Comparison of ENCODE assay signal across 9 mouse cellular contexts in genomic region chr13:32900639-32901038, GRCm38 (mm10). TPM values are rescaled to one million over a fixed set of nuclear protein-coding genes. Genes with fewer than 3 reads are reported as not detected.
DNase-seq lines count a peak whose midpoint lies in the region; ATAC-seq lines count a peak whose summit lies in the region.
"Had no signal": no experiment of that assay in that cellular context is flagged by ENCODE, and none has a peak within 500 bp of the region (broad histone marks: within the 10 kb centered on the region; RNA-seq: fewer than 3 reads in every experiment).

No protein-coding gene starts in this region.

- H3K27me3 ChIP-seq in forebrain, embryonic 11.5 days (ENCODE audit: control insufficient read depth, insufficient read depth, low read length): no peaks in the 10 kb centered on the region
- no peaks in the 10 kb centered on the region for H3K27me3 ChIP-seq in forebrain, embryonic 15.5 days
- no peaks in the 10 kb centered on the region for H3K27me3 ChIP-seq in neural tube, embryonic 15.5 days (replicated peaks)
- H3K27me3 ChIP-seq in intestine, embryonic 16.5 days (replicated peaks; ENCODE audit: control insufficient read depth, insufficient read depth, low read length): no peaks in the 10 kb centered on the region
- H3K27me3 ChIP-seq: stomach, embryonic 15.5 days had no signal

- no peak overlapping the region for H3K27ac ChIP-seq in forebrain, embryonic 11.5 days (ENCODE audit: low read depth, low read length)
- H3K27ac ChIP-seq in forebrain, embryonic 15.5 days (replicated peaks): no peak overlapping the region
- H3K27ac ChIP-seq in neural tube, embryonic 15.5 days (replicated peaks): no peak overlapping the region
- no peak overlapping the region for H3K27ac ChIP-seq in intestine, embryonic 16.5 days (ENCODE audit: low read length)
- H3K27ac ChIP-seq: stomach, embryonic 15.5 days had no signal

- H3K9me3 ChIP-seq in forebrain, embryonic 11.5 days (ENCODE audit: control insufficient read depth, low read length): no peaks in the 10 kb centered on the region
- H3K9me3 ChIP-seq in forebrain, embryonic 15.5 days: no peaks in the 10 kb centered on the region
- H3K9me3 ChIP-seq in neural tube, embryonic 15.5 days (replicated peaks): no peaks in the 10 kb centered on the region
- H3K9me3 ChIP-seq in intestine, embryonic 16.5 days (ENCODE audit: control insufficient read depth, low read length): no peaks in the 10 kb centered on the region
- H3K9me3 ChIP-seq: stomach, embryonic 15.5 days had no signal

- no peak overlapping the region for H3K9ac ChIP-seq in forebrain, embryonic 11.5 days (ENCODE audit: low read length)
- no peak overlapping the region for H3K9ac ChIP-seq in forebrain, embryonic 15.5 days (replicated peaks)
- H3K9ac ChIP-seq in neural tube, embryonic 15.5 days (replicated peaks): no peak overlapping the region
- no peak overlapping the region for H3K9ac ChIP-seq in intestine, embryonic 16.5 days (ENCODE audit: low read depth, low read length)
- H3K9ac ChIP-seq: stomach, embryonic 15.5 days had no signal

- H3K4me3 ChIP-seq in forebrain, embryonic 11.5 days (ENCODE audit: low read depth, low read length): no peak overlapping the region
- no peak overlapping the region for H3K4me3 ChIP-seq in forebrain, embryonic 15.5 days
- no peak overlapping the region for H3K4me3 ChIP-seq in neural tube, embryonic 15.5 days (replicated peaks)
- no peak overlapping the region for H3K4me3 ChIP-seq in intestine, embryonic 16.5 days (ENCODE audit: low read length)
- H3K4me3 ChIP-seq: stomach, embryonic 15.5 days had no signal

- ATAC-seq in forebrain, embryonic 11.5 days (replicated peaks; ENCODE audit: low FRiP score): 0 out of 2 replicates have a peak, but pooled peaks have one; percentile 37
- no peak for ATAC-seq in forebrain, embryonic 15.5 days (replicated peaks)
- ATAC-seq in neural tube, embryonic 15.5 days (ENCODE audit: low FRiP score): no peak
- ATAC-seq in intestine, embryonic 16.5 days: 0 out of 2 replicates have a peak, but pooled peaks have one; percentile 55

- WGBS in forebrain, embryonic 11.5 days: 18% methylated on average over 2 of the region's 2 CpGs
- WGBS in forebrain, embryonic 15.5 days: 18% methylated on average over 2 of the region's 2 CpGs
- WGBS in neural tube, embryonic 15.5 days: 29% methylated on average over 2 of the region's 2 CpGs
- WGBS in intestine, embryonic 16.5 days: 14% methylated on average over 2 of the region's 2 CpGs

- no peaks in the 10 kb centered on the region for H3K4me1 ChIP-seq in forebrain, embryonic 11.5 days (replicated peaks; ENCODE audit: control insufficient read depth, insufficient read depth, low read length)
- no peaks in the 10 kb centered on the region for H3K4me1 ChIP-seq in forebrain, embryonic 15.5 days
- H3K4me1 ChIP-seq in neural tube, embryonic 15.5 days: peaks cover 7% of the 10 kb centered on the region; the same call in 1 of the 2 replicates
- no peaks in the 10 kb centered on the region for H3K4me1 ChIP-seq in intestine, embryonic 16.5 days (ENCODE audit: control insufficient read depth, insufficient read depth, low read length)
- H3K4me1 ChIP-seq: stomach, embryonic 15.5 days had no signal

- H3K36me3 ChIP-seq in forebrain, embryonic 11.5 days (ENCODE audit: control insufficient read depth, insufficient read depth, low read length): no peaks in the 10 kb centered on the region
- H3K36me3 ChIP-seq in forebrain, embryonic 15.5 days: no peaks in the 10 kb centered on the region
- no peaks in the 10 kb centered on the region for H3K36me3 ChIP-seq in neural tube, embryonic 15.5 days
- no peaks in the 10 kb centered on the region for H3K36me3 ChIP-seq in intestine, embryonic 16.5 days (ENCODE audit: control insufficient read depth, insufficient read depth, low read length)
- H3K36me3 ChIP-seq: stomach, embryonic 15.5 days had no signal

- DNase-seq in forebrain, embryonic 11.5 days (ENCODE audit: low spot score): no peak
- peak; percentile 39 for DNase-seq in neural tube, embryonic 10.5 days (ENCODE audit: extremely low spot score, low spot score)
- peak; percentile 75 to 77 for DNase-seq in cerebellum, postnatal 10 days
- DNase-seq in lung, postnatal 14 days: peak; percentile 71
- peak; percentile 42 for DNase-seq in thymus, postnatal 25 days

- H3K4me2 ChIP-seq in forebrain, embryonic 11.5 days (ENCODE audit: low read depth, low read length, severe bottlenecking): no peak overlapping the region
- no peak overlapping the region for H3K4me2 ChIP-seq in forebrain, embryonic 15.5 days (replicated peaks)
- no peak overlapping the region for H3K4me2 ChIP-seq in neural tube, embryonic 15.5 days
- no peak overlapping the region for H3K4me2 ChIP-seq in intestine, embryonic 16.5 days (ENCODE audit: low read depth, low read length)
- H3K4me2 ChIP-seq: stomach, embryonic 15.5 days had no signal

RNA-seq across cellular contexts. Expression of gene Serpinb1c, which starts 2.6 kb away (rescaled TPM):
- not detected in 2 replicates for polyA plus RNA-seq in forebrain, embryonic 11.5 days (2014; fragmentation: Nextera tagmentation; extraction: Ambion mirVana)
- not detected in 2 replicates for polyA plus RNA-seq in forebrain, embryonic 15.5 days (2015; fragmentation: Nextera tagmentation; extraction: Ambion mirVana)
- polyA plus RNA-seq in neural tube, embryonic 15.5 days (2015; fragmentation: Nextera tagmentation; extraction: Ambion mirVana): 0.20 TPM in 1 of 2 replicates, not detected in the other
- 0.09 TPM in 1 of 2 replicates, not detected in the other for polyA plus RNA-seq in intestine, embryonic 16.5 days (2015; fragmentation: Nextera tagmentation; extraction: Ambion mirVana)
- polyA plus RNA-seq: stomach, embryonic 15.5 days had no signal

RNA-seq across cellular contexts. Expression of gene Serpinb1a, which starts 49.7 kb away (rescaled TPM):
- 0.68 and 1.1 TPM in 2 replicates for polyA plus RNA-seq in forebrain, embryonic 11.5 days (2014; fragmentation: Nextera tagmentation; extraction: Ambion mirVana)
- polyA plus RNA-seq in forebrain, embryonic 15.5 days (2015; fragmentation: Nextera tagmentation; extraction: Ambion mirVana): 0.67 and 1.6 TPM in 2 replicates
- 3.3 and 18.5 TPM in 2 replicates for polyA plus RNA-seq in neural tube, embryonic 15.5 days (2015; fragmentation: Nextera tagmentation; extraction: Ambion mirVana)
- polyA plus RNA-seq in intestine, embryonic 16.5 days (2015; fragmentation: Nextera tagmentation; extraction: Ambion mirVana): 238 and 273 TPM in 2 replicates

Comparison
In these comparisons a context has a peak if more than half of its experiments do, and no peak if none do; other contexts are left out.
1. ATAC-seq: peak in forebrain, embryonic 11.5 days (single experiment) and intestine, embryonic 16.5 days (single experiment); none in forebrain, embryonic 15.5 days (single experiment) and neural tube, embryonic 15.5 days (single experiment).
2. RNA of gene Serpinb1a, which starts 49.7 kb away (polyA plus RNA-seq): 238 to 273 TPM in intestine, embryonic 16.5 days; 3.3 to 18.5 TPM in neural tube, embryonic 15.5 days, 0.68 to 1.1 TPM in forebrain, embryonic 11.5 days and 0.67 to 1.6 TPM in forebrain, embryonic 15.5 days; every median in the first group is over 10 times any median in the second.